8 mouse cellular contexts compared by ENCODE assay signal in genomic region chr1:105843386-105843785, GRCm38 (mm10).
A peak's percentile ranks its signal among the peaks of the same experiment; 100 is the strongest.
DNase-seq lines count a peak whose midpoint lies in the region; ATAC-seq and TF ChIP-seq lines count a peak whose summit lies in the region.

No protein-coding gene starts in this region.

- H3K4me1 ChIP-seq in liver, postnatal 0 days (ENCODE audit: insufficient read depth), result peaks cover 2% of the 10 kb centered on the region; the same call in 1 of the 2 replicates
- no peaks in the 10 kb centered on the region for H3K4me1 ChIP-seq in stomach, postnatal 0 days (replicated peaks; ENCODE audit: control insufficient read depth, insufficient read depth)

- TF ChIP-seq CTCF in liver, postnatal 0 days (IDR thresholded peaks at IDR 0.05; ENCODE audit: low read depth), result no peak
- no peak for TF ChIP-seq CTCF in stomach, postnatal 0 days (IDR thresholded peaks at IDR 0.05; ENCODE audit: low read depth)

- no peak overlapping the region for H3K27ac ChIP-seq in liver, postnatal 0 days (ENCODE audit: low read depth)
- H3K27ac ChIP-seq in stomach, postnatal 0 days (replicated peaks), result no peak overlapping the region

- H3K9me3 ChIP-seq in liver, postnatal 0 days (ENCODE audit: low read length), result no peaks in the 10 kb centered on the region
- no peaks in the 10 kb centered on the region for H3K9me3 ChIP-seq in stomach, postnatal 0 days (ENCODE audit: control insufficient read depth, low read length)

- no peak for TF ChIP-seq EP300 in liver, postnatal 0 days (IDR thresholded peaks at IDR 0.05; ENCODE audit: low read depth)
- no peak for TF ChIP-seq EP300 in stomach, postnatal 0 days (optimal IDR thresholded peaks at IDR 0.05)

- 7% methylated on average over 12 of the region's 12 CpGs for WGBS in liver, postnatal 0 days (ENCODE audit: insufficient replicate concordance)
- 7% methylated on average over 12 of the region's 12 CpGs for WGBS in stomach, postnatal 0 days

- H3K4me2 ChIP-seq in liver, postnatal 0 days (ENCODE audit: low read depth, low read length), result peak overlapping the region; percentile 19; the same call in 1 of the 2 replicates
- H3K4me2 ChIP-seq in stomach, postnatal 0 days (replicated peaks; ENCODE audit: low read depth), result peak overlapping the region; percentile 1; the same call in 1 of the 2 replicates

- peaks cover 8% of the 10 kb centered on the region for H3K27me3 ChIP-seq in liver, postnatal 0 days (ENCODE audit: insufficient read depth, low read length)
- H3K27me3 ChIP-seq in stomach, postnatal 0 days (ENCODE audit: control insufficient read depth, insufficient read depth, low read length), result no peaks in the 10 kb centered on the region

- DNase-seq in cerebellum, postnatal 10 days, result peak; percentile 34 to 39
- no peak for DNase-seq in cerebellum, adult 11 months
- DNase-seq in thymus, postnatal 0 days (ENCODE audit: low spot score), result peak; percentile 19
- DNase-seq in thymus, postnatal 36 days, result no peak
- no peak for DNase-seq in liver, postnatal 0 days
- DNase-seq in stomach, postnatal 0 days (ENCODE audit: low spot score), result peak; percentile 14
- no peak for DNase-seq in adrenal gland, adult 18-20 months (ENCODE audit: low spot score in 2 of 2)
- no peak for DNase-seq in layer of hippocampus, adult 18-20 months (ENCODE audit: low spot score in 2 of 2)

- no peak overlapping the region for H3K9ac ChIP-seq in liver, postnatal 0 days (replicated peaks)
- no peak overlapping the region for H3K9ac ChIP-seq in stomach, postnatal 0 days (ENCODE audit: low read length)

- ATAC-seq in liver, postnatal 0 days, result no peak
- ATAC-seq in stomach, postnatal 0 days (ENCODE audit: low FRiP score, low TSS enrichment), result no peak

- no peak overlapping the region for H3K4me3 ChIP-seq in liver, postnatal 0 days (ENCODE audit: low read depth, low read length)
- H3K4me3 ChIP-seq in stomach, postnatal 0 days (ENCODE audit: low read depth, low read length), result no peak overlapping the region

- H3K36me3 ChIP-seq in liver, postnatal 0 days (replicated peaks; ENCODE audit: insufficient read depth, low read length), result no peaks in the 10 kb centered on the region
- H3K36me3 ChIP-seq in stomach, postnatal 0 days (ENCODE audit: control insufficient read depth, insufficient read depth, low read length), result no peaks in the 10 kb centered on the region

Comparison
In these comparisons a context has a peak if more than half of its experiments do, and no peak if none do; other contexts are left out.
1. DNase-seq: peak in cerebellum, postnatal 10 days (2 of 2), thymus, postnatal 0 days (single experiment) and stomach, postnatal 0 days (single experiment); none in cerebellum, adult 11 months (single experiment), thymus, postnatal 36 days (0 of 2), liver, postnatal 0 days (single experiment), adrenal gland, adult 18-20 months (0 of 2) and layer of hippocampus, adult 18-20 months (0 of 2).